Mouse (Mus musculus) thymus, postnatal 4 days (tissue): ENCODE measurements at regions not wholly inside any gene's neighbourhood (a gene's known extent, or its start where the extent isn't known, plus 50 kb on each side); places are given as distances from the start of the nearest gene placed in this dataset.

ENCODE experiments used
- DNase-seq: peaks from one replicate; pipeline ENCODE4 v3.0.0; 2021

- no peak for DNase-seq
These were observed 771.0 kb upstream of the Pcdh20 start for GRCm38 (mm10) chr14:89242159-89242558.

GRCm38 (mm10) chr14:89236501-89236900, 765.3 kb upstream of the Pcdh20 start:
- DNase-seq = no peak

- DNase-seq = no peak
These were observed 759.3 kb upstream of the Pcdh20 start for GRCm38 (mm10) chr14:89230482-89230881.

- no peak for DNase-seq
These were observed 746.2 kb upstream of the Pcdh20 start for GRCm38 (mm10) chr14:89217390-89217789.

- no peak for DNase-seq
These were observed 710.3 kb upstream of the Pcdh20 start for GRCm38 (mm10) chr14:89181386-89181979.

GRCm38 (mm10) chr14:89142994-89143686, 671.9 kb upstream of the Pcdh20 start:
- DNase-seq = no peak

GRCm38 (mm10) chr14:89099296-89099695, 628.1 kb upstream of the Pcdh20 start:
- no peak for DNase-seq

GRCm38 (mm10) chr14:89089661-89090060, 618.5 kb upstream of the Pcdh20 start:
- no peak for DNase-seq

GRCm38 (mm10) chr14:89076014-89076413, 604.8 kb upstream of the Pcdh20 start:
- no peak for DNase-seq

GRCm38 (mm10) chr14:89063971-89064370, 592.8 kb upstream of the Pcdh20 start:
- no peak for DNase-seq

- DNase-seq = no peak
These were observed 591.6 kb upstream of the Pcdh20 start for GRCm38 (mm10) chr14:89062583-89063436.

GRCm38 (mm10) chr14:89061319-89061718, 590.1 kb upstream of the Pcdh20 start:
- DNase-seq = no peak

GRCm38 (mm10) chr14:89034390-89034789, 563.2 kb upstream of the Pcdh20 start:
- DNase-seq = no peak

- no peak for DNase-seq
These were observed 540.2 kb upstream of the Pcdh20 start for GRCm38 (mm10) chr14:89011440-89011839.

- no peak for DNase-seq
These were observed 538.5 kb upstream of the Pcdh20 start for GRCm38 (mm10) chr14:89009648-89010047.

- peak; percentile 6 for DNase-seq
These were observed 510.7 kb upstream of the Pcdh20 start for GRCm38 (mm10) chr14:88981895-88982294.

- DNase-seq = no peak
These were observed 504.8 kb upstream of the Pcdh20 start for GRCm38 (mm10) chr14:88976007-88976406.

GRCm38 (mm10) chr14:88934569-88934968, 463.4 kb upstream of the Pcdh20 start:
- no peak for DNase-seq
